In the genomic region with DNA sequence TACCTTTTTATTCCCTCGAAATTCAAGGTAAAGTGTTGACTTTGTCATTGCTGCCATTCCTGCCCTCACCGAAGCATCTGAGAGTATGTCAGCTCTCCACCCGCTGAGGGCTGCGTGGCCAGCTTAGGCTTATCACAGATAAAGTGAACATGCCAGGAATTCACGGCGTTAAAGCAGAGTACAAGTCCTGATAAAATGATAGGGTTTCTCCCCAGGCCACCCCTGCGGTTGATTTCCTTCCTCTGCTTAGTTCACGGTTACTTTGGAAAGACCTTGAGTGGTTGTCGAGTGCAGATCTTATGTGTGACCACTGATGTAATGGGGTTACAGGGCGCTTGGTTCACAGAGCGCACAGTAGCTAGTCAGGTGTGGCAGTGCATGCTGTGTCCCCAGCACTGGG, we compare ENCODE assay signal across 24 mouse cellular contexts. TPM values are rescaled to one million over a fixed set of nuclear protein-coding genes. Genes with fewer than 3 reads are reported as not detected.
A peak's percentile ranks its signal among the peaks of the same experiment; 100 is the strongest.
DNase-seq lines count a peak whose midpoint lies in the region; ATAC-seq and TF ChIP-seq lines count a peak whose summit lies in the region.
"Had no signal": no experiment of that assay in that cellular context is flagged by ENCODE, and none has a peak within 500 bp of the region (broad histone marks: within the 10 kb centered on the region; RNA-seq: fewer than 3 reads in every experiment).

No protein-coding gene starts in this region.

- no peaks in the 10 kb centered on the region for H3K9me3 ChIP-seq in liver, embryonic 11.5 days (ENCODE audit: control insufficient read depth, low read length)
- no peaks in the 10 kb centered on the region for H3K9me3 ChIP-seq in liver, postnatal 0 days (ENCODE audit: low read length)
- H3K9me3 ChIP-seq in liver, embryonic 15.5 days (replicated peaks), result no peaks in the 10 kb centered on the region
- no peaks in the 10 kb centered on the region for H3K9me3 ChIP-seq in stomach, postnatal 0 days (ENCODE audit: control insufficient read depth, low read length)
- H3K9me3 ChIP-seq: embryonic facial prominence, embryonic 10.5 days; forebrain, embryonic 10.5 days; heart, embryonic 13.5 days; hindbrain, embryonic 13.5 days; limb, embryonic 10.5 days; stomach, embryonic 15.5 days had no signal

- TF ChIP-seq EP300 in liver, postnatal 0 days (IDR thresholded peaks at IDR 0.05; ENCODE audit: low read depth), result no peak
- TF ChIP-seq EP300 in stomach, postnatal 0 days (optimal IDR thresholded peaks at IDR 0.05), result no peak

- H3K36me3 ChIP-seq in liver, embryonic 11.5 days (ENCODE audit: control insufficient read depth, insufficient read depth, low read length), result peaks cover 69% of the 10 kb centered on the region
- H3K36me3 ChIP-seq in liver, postnatal 0 days (replicated peaks; ENCODE audit: insufficient read depth, low read length), result peaks cover 78% of the 10 kb centered on the region
- H3K36me3 ChIP-seq in liver, embryonic 15.5 days (replicated peaks), result peaks cover 88% of the 10 kb centered on the region
- peaks cover 40% of the 10 kb centered on the region for H3K36me3 ChIP-seq in stomach, postnatal 0 days (ENCODE audit: control insufficient read depth, insufficient read depth, low read length)

- 61% methylated on average over 11 of the region's 11 CpGs for WGBS in liver, embryonic 11.5 days
- WGBS in liver, postnatal 0 days (ENCODE audit: insufficient replicate concordance), result 63% methylated on average over 11 of the region's 11 CpGs
- WGBS in liver, embryonic 15.5 days (ENCODE audit: insufficient replicate concordance), result 39% methylated on average over 11 of the region's 11 CpGs
- WGBS in stomach, postnatal 0 days, result 80% methylated on average over 11 of the region's 11 CpGs

- H3K4me3 ChIP-seq in liver, embryonic 11.5 days (ENCODE audit: low read depth, low read length), result no peak overlapping the region
- H3K4me3 ChIP-seq in liver, postnatal 0 days (ENCODE audit: low read depth, low read length), result no peak overlapping the region
- H3K4me3 ChIP-seq in liver, embryonic 15.5 days (replicated peaks), result no peak overlapping the region
- H3K4me3 ChIP-seq in stomach, postnatal 0 days (ENCODE audit: low read depth, low read length), result no peak overlapping the region
- H3K4me3 ChIP-seq: embryonic facial prominence, embryonic 10.5 days; forebrain, embryonic 10.5 days; heart, embryonic 13.5 days; hindbrain, embryonic 13.5 days; left cerebral cortex, adult 2 months; limb, embryonic 10.5 days; stomach, embryonic 15.5 days had no signal

- ATAC-seq in liver, embryonic 11.5 days (replicated peaks; ENCODE audit: low FRiP score), result 0 out of 2 replicates have a peak, but pooled peaks have one; percentile 16
- no peak for ATAC-seq in liver, postnatal 0 days
- peak; percentile 12; the same call in 1 of the 2 replicates for ATAC-seq in liver, embryonic 15.5 days (ENCODE audit: insufficient read depth)
- ATAC-seq in stomach, postnatal 0 days (ENCODE audit: low FRiP score, low TSS enrichment), result peak; percentile 87
- ATAC-seq: forebrain, postnatal 0 days; Patski had no signal

- no peak overlapping the region for H3K27ac ChIP-seq in liver, embryonic 11.5 days (ENCODE audit: low read depth, low read length)
- no peak overlapping the region for H3K27ac ChIP-seq in liver, postnatal 0 days (ENCODE audit: low read depth)
- H3K27ac ChIP-seq in liver, embryonic 15.5 days (replicated peaks), result no peak overlapping the region
- no peak overlapping the region for H3K27ac ChIP-seq in stomach, postnatal 0 days (replicated peaks)
- H3K27ac ChIP-seq: embryonic facial prominence, embryonic 10.5 days; forebrain, embryonic 10.5 days; heart, embryonic 13.5 days; hindbrain, embryonic 13.5 days; left cerebral cortex, adult 2 months; limb, embryonic 10.5 days; stomach, embryonic 15.5 days had no signal

- H3K27me3 ChIP-seq in liver, embryonic 11.5 days (replicated peaks; ENCODE audit: control insufficient read depth, insufficient read depth, low read length), result no peaks in the 10 kb centered on the region
- no peaks in the 10 kb centered on the region for H3K27me3 ChIP-seq in liver, postnatal 0 days (ENCODE audit: insufficient read depth, low read length)
- H3K27me3 ChIP-seq in liver, embryonic 15.5 days, result no peaks in the 10 kb centered on the region
- no peaks in the 10 kb centered on the region for H3K27me3 ChIP-seq in stomach, postnatal 0 days (ENCODE audit: control insufficient read depth, insufficient read depth, low read length)
- H3K27me3 ChIP-seq: heart, embryonic 13.5 days; hindbrain, embryonic 13.5 days; Patski; stomach, embryonic 15.5 days had no signal

- TF ChIP-seq CTCF in liver, postnatal 0 days (IDR thresholded peaks at IDR 0.05; ENCODE audit: low read depth), result no peak
- TF ChIP-seq CTCF in stomach, postnatal 0 days (IDR thresholded peaks at IDR 0.05; ENCODE audit: low read depth), result no peak

- H3K4me2 ChIP-seq in liver, embryonic 11.5 days, result no peak overlapping the region
- no peak overlapping the region for H3K4me2 ChIP-seq in liver, postnatal 0 days (ENCODE audit: low read depth, low read length)
- H3K4me2 ChIP-seq in liver, embryonic 15.5 days, result no peak overlapping the region
- H3K4me2 ChIP-seq in stomach, postnatal 0 days (replicated peaks; ENCODE audit: low read depth), result no peak overlapping the region
- H3K4me2 ChIP-seq: heart, embryonic 13.5 days; hindbrain, embryonic 13.5 days; stomach, embryonic 15.5 days had no signal

- H3K9ac ChIP-seq in liver, embryonic 11.5 days (ENCODE audit: low read depth, low read length), result no peak overlapping the region
- H3K9ac ChIP-seq in liver, postnatal 0 days (replicated peaks), result no peak overlapping the region
- H3K9ac ChIP-seq in liver, embryonic 15.5 days, result no peak overlapping the region
- H3K9ac ChIP-seq in stomach, postnatal 0 days (ENCODE audit: low read length), result no peak overlapping the region
- H3K9ac ChIP-seq: forebrain, postnatal 0 days; heart, embryonic 13.5 days; hindbrain, embryonic 13.5 days; stomach, embryonic 15.5 days had no signal

- no peak for DNase-seq in liver, embryonic 11.5 days (ENCODE audit: low spot score)
- DNase-seq in liver, postnatal 0 days, result no peak
- DNase-seq in lung, postnatal 10 days, result peak; percentile 44
- no peak for DNase-seq in stomach, postnatal 0 days (ENCODE audit: low spot score)
- DNase-seq in adrenal gland, adult 18-20 months (ENCODE audit: low spot score in 2 of 2), result no peak
- DNase-seq in spleen, postnatal 4 days (ENCODE audit: low spot score in 2 of 2), result no peak
- DNase-seq: adrenal gland, adult 2 months; cerebellum, adult 11 months; cerebellum, adult 9-11 months; forebrain, postnatal 0 days; gastrocnemius, postnatal 25 days; heart, adult 18-20 months; kidney, adult 11 months had no signal

- peaks cover 2% of the 10 kb centered on the region; the same call in 1 of the 2 replicates for H3K4me1 ChIP-seq in liver, embryonic 11.5 days (replicated peaks; ENCODE audit: control insufficient read depth, insufficient read depth, low read length)
- peaks cover 5% of the 10 kb centered on the region; the same call in 1 of the 2 replicates for H3K4me1 ChIP-seq in liver, postnatal 0 days (ENCODE audit: insufficient read depth)
- H3K4me1 ChIP-seq in liver, embryonic 15.5 days (replicated peaks), result peaks cover 9% of the 10 kb centered on the region
- peaks cover 1% of the 10 kb centered on the region; the same call in 1 of the 2 replicates for H3K4me1 ChIP-seq in stomach, postnatal 0 days (replicated peaks; ENCODE audit: control insufficient read depth, insufficient read depth)

RNA-seq across cellular contexts. Expression of a gene that starts 5.8 kb away (rescaled TPM):
- polyA plus RNA-seq in liver, embryonic 11.5 days (2014; fragmentation: Nextera tagmentation; extraction: Ambion mirVana), result 134 and 142 TPM in 2 replicates
- polyA plus RNA-seq in liver, postnatal 0 days (2015; fragmentation: Nextera tagmentation; extraction: Ambion mirVana), result 32.5 and 34.8 TPM in 2 replicates
- 53.0 and 54.6 TPM in 2 replicates for polyA plus RNA-seq in liver, embryonic 15.5 days (2015; fragmentation: Nextera tagmentation; extraction: Ambion mirVana)
- 46.0 and 47.7 TPM in 2 replicates for polyA plus RNA-seq in stomach, postnatal 0 days (2015; fragmentation: Nextera tagmentation; extraction: Ambion mirVana)
- total RNA-seq in adrenal gland, adult 18-20 months (2021), result 10 to 100 TPM; 61.2 to 62.1 TPM

RNA-seq across cellular contexts. Expression of a gene that starts 35.7 kb away (rescaled TPM):
- 2.5 and 2.6 TPM in 2 replicates for polyA plus RNA-seq in liver, embryonic 11.5 days (2014; fragmentation: Nextera tagmentation; extraction: Ambion mirVana)
- 2.4 and 2.5 TPM in 2 replicates for polyA plus RNA-seq in liver, postnatal 0 days (2015; fragmentation: Nextera tagmentation; extraction: Ambion mirVana)
- 2.8 TPM in 2 replicates for polyA plus RNA-seq in liver, embryonic 15.5 days (2015; fragmentation: Nextera tagmentation; extraction: Ambion mirVana)
- 1.5 and 1.8 TPM in 2 replicates for polyA plus RNA-seq in stomach, postnatal 0 days (2015; fragmentation: Nextera tagmentation; extraction: Ambion mirVana)
- total RNA-seq in adrenal gland, adult 18-20 months (2021), result 10 to 100 TPM in 1 of 2 experiments, 1 to 10 TPM in 1; 3.8 to 12.2 TPM

RNA-seq across cellular contexts. Expression of a gene that starts 48.2 kb away (rescaled TPM):
- polyA plus RNA-seq in liver, embryonic 11.5 days (2014; fragmentation: Nextera tagmentation; extraction: Ambion mirVana), result 0.80 and 1.4 TPM in 2 replicates
- polyA plus RNA-seq in liver, postnatal 0 days (2015; fragmentation: Nextera tagmentation; extraction: Ambion mirVana), result 0.21 and 0.32 TPM in 2 replicates
- 0.09 and 0.17 TPM in 2 replicates for polyA plus RNA-seq in liver, embryonic 15.5 days (2015; fragmentation: Nextera tagmentation; extraction: Ambion mirVana)
- 9.8 and 13.5 TPM in 2 replicates for polyA plus RNA-seq in stomach, postnatal 0 days (2015; fragmentation: Nextera tagmentation; extraction: Ambion mirVana)
- total RNA-seq in adrenal gland, adult 18-20 months (2021), result 1 to 10 TPM; 1.1 to 3.5 TPM
- total RNA-seq: liver, adult 2 months; midbrain, postnatal 0 days had no signal
